Mouse (Mus musculus): ENCODE results near the gene Sugct. TPM values are rescaled to one million over a fixed set of nuclear protein-coding genes. Genes with fewer than 3 reads are reported as not detected.

Gene Sugct
- polyA plus RNA-seq, 1 experiment: 4.7 TPM

DNA sequence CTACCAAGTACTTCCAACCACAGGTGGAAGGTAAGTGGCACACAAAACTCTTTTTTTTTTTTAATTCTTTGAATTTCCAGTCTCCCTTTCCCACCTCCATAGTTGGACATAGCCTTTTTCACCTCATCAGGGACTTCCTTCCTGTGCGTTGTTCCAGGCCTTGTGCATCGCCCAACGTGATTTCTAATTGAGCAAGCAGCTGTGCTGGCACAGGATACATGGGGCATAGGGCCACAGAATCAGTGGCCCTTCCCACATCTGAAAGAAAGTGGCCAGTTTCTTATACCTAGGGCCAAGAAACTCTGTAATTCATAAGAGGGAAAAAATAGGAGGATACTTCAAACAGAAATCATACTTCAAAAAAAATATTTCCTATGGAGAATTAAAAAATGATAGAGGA, 449.4 kb downstream of the Sugct start:
- TF ChIP-seq CTCF (IDR thresholded peaks at IDR 0.05; ENCODE audit: borderline replicate concordance, insufficient read depth, low read depth, low read length) (no peak), POLR2A (IDR thresholded peaks at IDR 0.05; ENCODE audit: borderline replicate concordance, insufficient read depth, low read length) (no peak)
- DNase-seq: no peak
- 32% methylated on average over 3 of the region's 3 CpGs for WGBS
- Histone ChIP-seq H3K27me3 (ENCODE audit: control insufficient read depth, insufficient read depth, low read length) (no peaks in the 10 kb centered on the region), H3K4me1 (ENCODE audit: control insufficient read depth, insufficient read depth, low read length) (no peaks in the 10 kb centered on the region), H3K4me3 (replicated peaks; ENCODE audit: insufficient read depth, low read depth, low read length) (no peak overlapping the region), H3K27ac (ENCODE audit: insufficient read depth, low read length) (no peak overlapping the region)

DNA sequence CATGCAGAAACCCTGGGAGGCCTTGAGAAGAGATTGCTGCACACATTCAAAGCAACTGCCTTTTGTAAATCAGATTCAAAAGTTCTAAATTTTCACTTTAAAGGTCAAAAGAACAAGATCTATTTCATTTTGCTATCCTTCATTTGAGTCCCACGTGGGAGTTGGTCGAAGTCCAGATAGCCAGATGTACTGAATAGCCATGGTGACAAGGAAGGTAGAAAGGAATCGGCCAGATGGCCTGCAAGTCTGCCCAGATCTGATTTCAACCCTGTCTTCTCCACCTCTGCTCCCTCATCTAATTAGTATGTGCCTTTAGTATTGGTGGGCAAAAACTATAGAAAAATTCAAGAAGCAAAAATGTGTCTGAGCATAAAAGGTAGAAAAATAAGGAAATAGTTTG, 478.8 kb downstream of the Sugct start:
- Histone ChIP-seq H3K27me3 (ENCODE audit: control insufficient read depth, insufficient read depth, low read length) (no peaks in the 10 kb centered on the region), H3K4me1 (ENCODE audit: control insufficient read depth, insufficient read depth, low read length) (no peaks in the 10 kb centered on the region; the same call in 1 of the 2 replicates), H3K27ac (ENCODE audit: insufficient read depth, low read length) (no peak overlapping the region), H3K4me3 (replicated peaks; ENCODE audit: insufficient read depth, low read depth, low read length) (no peak overlapping the region)
- DNase-seq: peak; percentile 10 to 47
- no peak for TF ChIP-seq POLR2A (IDR thresholded peaks at IDR 0.05; ENCODE audit: borderline replicate concordance, insufficient read depth, low read length)
- TF ChIP-seq CTCF (IDR thresholded peaks at IDR 0.05; ENCODE audit: borderline replicate concordance, insufficient read depth, low read depth, low read length): no peak
- WGBS: 9% methylated on average over 3 of the region's 3 CpGs

DNA sequence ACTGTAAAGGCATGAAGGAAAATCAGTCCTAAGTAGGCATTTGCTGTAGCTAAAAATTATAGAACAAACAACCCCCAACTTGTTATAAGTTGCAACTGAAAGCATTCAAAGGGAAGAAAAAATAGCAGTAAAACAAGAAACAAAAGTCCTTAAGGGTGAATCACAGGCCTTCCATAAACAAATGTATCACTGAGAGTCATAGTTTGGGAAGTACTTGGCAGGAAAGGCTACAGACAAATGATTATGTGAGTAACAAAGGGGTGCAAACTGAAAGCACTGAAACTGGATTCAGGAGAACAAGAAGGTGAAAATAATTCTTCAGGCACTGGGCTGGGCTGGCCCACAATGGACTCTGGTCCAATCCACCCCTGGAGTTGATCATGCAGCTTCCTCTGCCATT, 482.7 kb downstream of the Sugct start:
- Histone ChIP-seq H3K4me1 (ENCODE audit: control insufficient read depth, insufficient read depth, low read length) (no peaks in the 10 kb centered on the region; the same call in 1 of the 2 replicates), H3K4me3 (replicated peaks; ENCODE audit: insufficient read depth, low read depth, low read length) (no peak overlapping the region), H3K27ac (ENCODE audit: insufficient read depth, low read length) (no peak overlapping the region), H3K27me3 (ENCODE audit: control insufficient read depth, insufficient read depth, low read length) (no peaks in the 10 kb centered on the region)
- no peak for TF ChIP-seq CTCF (IDR thresholded peaks at IDR 0.05; ENCODE audit: borderline replicate concordance, insufficient read depth, low read depth, low read length)
- TF ChIP-seq POLR2A (IDR thresholded peaks at IDR 0.05; ENCODE audit: borderline replicate concordance, insufficient read depth, low read length): no peak
- DNase-seq: no peak

DNA sequence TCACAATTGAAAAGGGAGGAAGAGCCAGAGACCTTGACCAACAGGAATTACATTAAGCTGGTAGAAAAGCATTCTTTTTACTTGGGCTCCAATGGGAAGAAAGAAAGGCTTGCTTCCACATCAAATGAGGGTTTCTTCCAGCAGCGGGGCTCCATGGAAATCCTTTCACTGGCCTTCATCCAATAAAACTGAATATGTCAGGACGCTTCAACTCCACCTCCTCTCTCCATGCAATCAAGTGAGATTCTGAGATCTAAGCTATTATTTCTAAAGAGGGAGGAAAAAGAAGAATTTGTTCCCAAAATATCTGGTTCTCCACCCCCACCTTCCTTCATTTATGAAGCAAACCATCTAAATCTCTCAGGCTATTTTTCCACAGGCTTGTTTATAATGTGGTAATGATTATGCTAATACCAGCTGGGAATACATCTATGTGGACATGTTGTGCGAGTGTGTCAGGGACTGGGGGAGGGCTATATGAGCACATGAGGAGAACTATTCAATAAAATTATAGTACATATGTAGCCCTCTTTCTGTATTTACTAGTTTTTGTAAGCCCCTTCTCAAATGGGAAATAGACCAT, 505.1 kb downstream of the Sugct start:
- Histone ChIP-seq H3K27ac (ENCODE audit: insufficient read depth, low read length) (no peak overlapping the region), H3K27me3 (ENCODE audit: control insufficient read depth, insufficient read depth, low read length) (no peaks in the 10 kb centered on the region), H3K4me3 (replicated peaks; ENCODE audit: insufficient read depth, low read depth, low read length) (no peak overlapping the region), H3K4me1 (ENCODE audit: control insufficient read depth, insufficient read depth, low read length) (no peaks in the 10 kb centered on the region)
- TF ChIP-seq POLR2A (IDR thresholded peaks at IDR 0.05; ENCODE audit: borderline replicate concordance, insufficient read depth, low read length) (no peak), CTCF (IDR thresholded peaks at IDR 0.05; ENCODE audit: borderline replicate concordance, insufficient read depth, low read depth, low read length) (no peak)
- no peak for DNase-seq
- 21% methylated on average over 3 of the region's 3 CpGs for WGBS

DNA sequence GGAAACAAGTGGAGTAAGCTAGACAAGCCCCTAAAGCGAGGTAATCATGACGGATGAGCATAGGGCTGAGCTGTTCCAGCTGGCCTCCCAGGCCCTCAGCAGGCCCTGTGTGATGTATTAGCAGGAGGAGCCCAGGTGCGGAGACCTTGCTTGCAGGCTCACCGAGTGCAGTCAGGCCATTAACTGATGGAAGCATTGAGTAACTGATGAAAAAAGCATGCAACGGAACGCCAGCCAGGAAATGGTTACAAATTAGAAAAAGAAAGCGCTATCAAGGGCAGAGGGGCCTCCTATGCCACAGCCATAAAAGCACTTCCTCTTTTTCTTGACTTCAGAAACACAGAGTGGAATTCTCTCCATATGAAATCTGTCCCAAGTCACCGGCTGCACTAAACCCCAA, 510.1 kb downstream of the Sugct start:
- no peak for TF ChIP-seq CTCF (IDR thresholded peaks at IDR 0.05; ENCODE audit: borderline replicate concordance, insufficient read depth, low read depth, low read length)
- no peak for TF ChIP-seq POLR2A (IDR thresholded peaks at IDR 0.05; ENCODE audit: borderline replicate concordance, insufficient read depth, low read length)
- no peaks in the 10 kb centered on the region for H3K4me1 ChIP-seq (ENCODE audit: control insufficient read depth, insufficient read depth, low read length)
- DNase-seq: no peak
- H3K27me3 ChIP-seq (ENCODE audit: control insufficient read depth, insufficient read depth, low read length): no peaks in the 10 kb centered on the region
- 69% methylated on average over 8 of the region's 8 CpGs for WGBS
- H3K4me3 ChIP-seq (replicated peaks; ENCODE audit: insufficient read depth, low read depth, low read length): no peak overlapping the region
- no peak overlapping the region for H3K27ac ChIP-seq (ENCODE audit: insufficient read depth, low read length)

DNA sequence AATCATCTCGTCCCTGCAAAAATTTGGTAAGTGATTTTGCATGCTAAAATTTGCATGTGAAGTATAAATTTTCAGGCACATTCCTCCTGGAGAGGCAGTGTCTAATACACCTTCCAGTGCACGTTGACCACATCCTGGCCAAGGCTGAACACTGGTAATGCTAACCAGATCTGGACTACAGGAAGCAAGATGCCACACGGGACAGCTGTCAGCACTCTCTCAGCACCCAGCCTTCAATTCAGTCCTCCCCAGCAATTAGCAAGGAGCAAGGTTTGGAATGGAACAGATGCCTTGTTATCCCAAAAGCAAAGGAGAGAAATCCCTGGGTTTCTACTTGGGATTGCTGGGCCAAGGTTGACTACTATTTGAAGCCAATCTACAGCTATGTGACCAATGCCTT, 529.4 kb downstream of the Sugct start:
- no peak for DNase-seq
- H3K27me3 ChIP-seq (ENCODE audit: control insufficient read depth, insufficient read depth, low read length): no peaks in the 10 kb centered on the region
- H3K4me1 ChIP-seq (ENCODE audit: control insufficient read depth, insufficient read depth, low read length): no peaks in the 10 kb centered on the region
- no peak for TF ChIP-seq POLR2A (IDR thresholded peaks at IDR 0.05; ENCODE audit: borderline replicate concordance, insufficient read depth, low read length)
- H3K4me3 ChIP-seq (replicated peaks; ENCODE audit: insufficient read depth, low read depth, low read length): no peak overlapping the region
- 70% methylated on average over 3 of the region's 3 CpGs for WGBS
- no peak overlapping the region for H3K27ac ChIP-seq (ENCODE audit: insufficient read depth, low read length)

DNA sequence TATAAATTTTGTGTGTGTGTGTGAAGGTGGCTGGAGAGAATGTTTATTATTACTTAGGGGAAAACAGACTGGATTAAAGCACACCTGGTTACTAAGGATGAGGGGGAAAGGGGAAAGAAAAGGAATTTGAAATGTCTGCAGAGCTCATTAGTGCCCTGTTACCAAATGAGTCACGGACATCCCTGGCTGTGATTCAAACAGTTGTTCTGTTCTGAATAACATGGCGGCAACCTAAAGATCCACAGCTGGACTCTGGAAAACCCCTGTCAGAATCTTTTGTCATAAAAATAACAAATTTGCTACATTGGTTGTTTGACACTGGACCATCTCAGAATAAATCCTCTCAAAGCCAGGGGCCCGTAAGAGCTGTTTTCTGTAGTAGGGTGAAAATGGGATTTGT, 530.6 kb downstream of the Sugct start:
- TF ChIP-seq CTCF (IDR thresholded peaks at IDR 0.05; ENCODE audit: borderline replicate concordance, insufficient read depth, low read depth, low read length) (no peak), POLR2A (IDR thresholded peaks at IDR 0.05; ENCODE audit: borderline replicate concordance, insufficient read depth, low read length) (no peak)
- no peak overlapping the region for H3K27ac ChIP-seq (ENCODE audit: insufficient read depth, low read length)
- H3K4me3 ChIP-seq (replicated peaks; ENCODE audit: insufficient read depth, low read depth, low read length): no peak overlapping the region
- 79% methylated on average over 3 of the region's 3 CpGs for WGBS
- no peaks in the 10 kb centered on the region for H3K27me3 ChIP-seq (ENCODE audit: control insufficient read depth, insufficient read depth, low read length)
- no peak for DNase-seq
- H3K4me1 ChIP-seq (ENCODE audit: control insufficient read depth, insufficient read depth, low read length): no peaks in the 10 kb centered on the region

DNA sequence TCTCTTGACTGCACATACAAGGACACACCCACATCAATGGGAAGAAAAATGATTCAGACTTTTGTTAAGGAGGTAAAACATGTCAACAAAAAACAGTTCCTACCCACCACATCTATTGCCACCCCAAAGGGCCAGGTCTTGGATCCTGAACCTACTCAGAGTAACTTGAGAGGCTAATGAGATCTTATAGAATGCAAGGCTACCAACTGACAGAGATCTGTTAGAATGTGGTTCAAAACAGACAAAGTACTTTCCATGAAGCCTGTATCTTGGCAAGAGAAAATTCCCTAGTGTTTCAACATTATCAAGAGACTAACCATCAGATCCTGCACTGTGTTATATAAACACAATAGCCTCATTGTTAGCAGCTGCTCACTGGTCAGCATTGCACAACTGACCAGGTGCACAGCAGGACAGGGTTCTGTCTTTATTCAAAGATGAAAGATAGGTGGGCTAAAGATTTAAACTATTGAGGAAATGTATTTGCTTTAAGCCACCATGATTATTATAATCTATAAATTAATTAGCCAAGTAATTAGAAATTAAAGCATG, 548.8 kb downstream of the Sugct start:
- Histone ChIP-seq H3K4me3 (replicated peaks; ENCODE audit: insufficient read depth, low read depth, low read length) (no peak overlapping the region), H3K27me3 (ENCODE audit: control insufficient read depth, insufficient read depth, low read length) (no peaks in the 10 kb centered on the region), H3K27ac (ENCODE audit: insufficient read depth, low read length) (no peak overlapping the region), H3K4me1 (ENCODE audit: control insufficient read depth, insufficient read depth, low read length) (no peaks in the 10 kb centered on the region)
- DNase-seq: no peak
- TF ChIP-seq POLR2A (IDR thresholded peaks at IDR 0.05; ENCODE audit: borderline replicate concordance, insufficient read depth, low read length) (no peak), CTCF (IDR thresholded peaks at IDR 0.05; ENCODE audit: borderline replicate concordance, insufficient read depth, low read depth, low read length) (no peak)
